Mouse (Mus musculus): ENCODE data around the gene Cygb.

DNA sequence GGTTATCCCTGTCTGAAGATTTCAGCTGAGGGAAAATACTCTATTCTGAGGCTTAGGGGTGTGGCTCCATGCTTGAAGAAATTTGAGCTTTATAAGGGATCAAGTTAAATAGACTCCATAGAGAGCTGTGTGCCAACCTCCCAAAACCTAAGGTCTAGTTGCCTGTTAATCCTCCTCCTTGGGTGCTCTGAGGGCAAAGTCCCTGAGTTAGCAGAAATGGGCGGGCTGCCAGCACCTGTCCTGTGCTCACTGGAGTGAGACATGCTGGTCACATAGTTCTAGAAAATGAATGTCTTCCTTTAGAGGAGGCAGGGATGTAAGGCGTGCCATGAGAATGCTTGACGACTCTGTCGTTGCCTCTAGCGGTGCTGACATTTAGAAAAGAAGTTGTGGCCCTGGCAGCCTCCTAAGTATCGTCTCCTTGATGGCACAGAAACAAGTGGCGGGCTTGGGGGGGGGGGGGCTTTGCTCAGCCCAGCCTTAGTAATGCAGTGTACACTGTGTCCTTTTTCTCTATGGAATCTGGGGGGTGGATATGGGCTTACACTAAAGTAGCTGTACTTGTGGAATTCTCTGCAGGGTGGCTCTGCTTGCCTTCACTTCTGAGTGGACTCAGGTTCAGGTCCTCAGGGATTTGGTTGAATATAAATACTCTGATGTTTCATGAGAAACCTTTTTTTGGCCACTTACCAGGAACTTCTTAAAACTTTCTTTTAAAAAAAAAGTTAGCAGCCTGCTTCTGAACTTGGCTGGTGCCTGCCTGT lies 20.7 kb upstream of the Cygb start:
- TF ChIP-seq EP300 (IDR thresholded peaks at IDR 0.05; ENCODE audit: low read depth in 1 of 2, low read length in 2 of 2) (no peak), CTCF (IDR thresholded peaks at IDR 0.05 in 2 of 3, conservative IDR thresholded peaks at IDR 0.05 in 1 of 3; ENCODE audit: control insufficient read depth in 1 of 3, insufficient read depth in 1 of 3, low read depth in 2 of 3, low read length in 3 of 3, poor library complexity in 1 of 3, severe bottlenecking in 1 of 3) (no peak)
